Mouse (Mus musculus) megakaryocyte, embryonic 14.5 days (primary cell): Measurements from ENCODE around the gene Tdg. TPM values are rescaled to one million over a fixed set of nuclear protein-coding genes. Genes with fewer than 3 reads are reported as not detected.
A peak's percentile ranks its signal among the peaks of the same experiment; 100 is the strongest.
"Not testable (repeated sequence)": the region's sequence is repeated elsewhere in the genome, so short reads cannot be mapped to it uniquely, and the experiment has no call there.

Experiments
- H3K27me3 ChIP-seq: replicated peaks from 2 replicates; pipeline ENCODE3; 2012; ENCODE audit warnings: inconsistent platforms
- H3K36me3 ChIP-seq: replicated peaks from 2 replicates; pipeline ENCODE3; 2012; ENCODE audit warnings: low read length, inconsistent platforms, mixed read lengths
- H3K4me1 ChIP-seq: 2 replicates; pipeline ENCODE4 v1.6.1; 2012; ENCODE audit warnings: inconsistent platforms
- H3K4me3 ChIP-seq: replicated peaks from 2 replicates; pipeline ENCODE3; 2012; ENCODE audit warnings: moderate library complexity, mild to moderate bottlenecking, inconsistent platforms
- H3K9me3 ChIP-seq: 2 replicates; pipeline ENCODE4 v1.6.1; 2012; ENCODE audit warnings: inconsistent platforms
- FLI1 ChIP-seq: IDR thresholded peaks from 2 replicates; pipeline ENCODE4 v1.6.1; 2012; ENCODE audit warnings: low read length, inconsistent platforms, mixed read lengths
- GATA1 ChIP-seq: IDR thresholded peaks from 3 replicates; pipeline ENCODE4 v1.6.1; 2012; ENCODE audit warnings: mixed read lengths, low read length, inconsistent platforms, borderline replicate concordance
- polyA plus RNA-seq: library from polyadenylated mRNA; stranded (reverse); fragments of >175 nt; gene quantifications from 2 replicates; pipeline ENCODE4 v1.2.3, GENCODE M21; 2012; ENCODE audit warnings: low replicate concordance; ENCODE audit not compliant: insufficient read depth

The Tdg gene
- 1.4 and 4.4 TPM in 2 replicates for polyA plus RNA-seq

- H3K27me3 ChIP-seq, H3K9me3 ChIP-seq: not testable (repeated sequence)
- Histone ChIP-seq H3K4me1 (peaks cover 35% of the 10 kb centered on the region), H3K4me3 (peak within 1 kb of the TSS; percentile 96), H3K36me3 (peaks cover 23% of the 10 kb centered on the region)
These were observed at the start of gene Tdg for GRCm38 (mm10) chr10:82629586-82630255. Gene Tdg (plus strand): TSS chr10:82629828.

GRCm38 (mm10) chr10:82589673-82590072 lies 40.0 kb upstream of the Tdg start:
- not testable (repeated sequence) for H3K36me3 ChIP-seq, H3K9me3 ChIP-seq, H3K4me1 ChIP-seq, H3K27me3 ChIP-seq, H3K4me3 ChIP-seq

- not testable (repeated sequence) for H3K36me3 ChIP-seq, H3K27me3 ChIP-seq, H3K4me1 ChIP-seq, H3K4me3 ChIP-seq, H3K9me3 ChIP-seq
These were observed 35.2 kb upstream of the Tdg start for GRCm38 (mm10) chr10:82594421-82594820.

- H3K27me3 ChIP-seq = no peaks in the 10 kb centered on the region
- peaks cover 10% of the 10 kb centered on the region for H3K4me1 ChIP-seq
- TF ChIP-seq GATA1 (no peak), FLI1 (no peak)
- H3K9me3 ChIP-seq = no peaks in the 10 kb centered on the region
- H3K4me3 ChIP-seq = peak overlapping the region; percentile 89
- H3K36me3 ChIP-seq = peaks cover 4% of the 10 kb centered on the region
These were observed 7.4 kb upstream of the Tdg start for GRCm38 (mm10) chr10:82622235-82622634.

GRCm38 (mm10) chr10:82622671-82623552 lies 6.7 kb upstream of the Tdg start, which contains the start of gene 1190007I07Rik:
Gene 1190007I07Rik (minus strand): TSS chr10:82623228.
- no peaks in the 10 kb centered on the region for H3K9me3 ChIP-seq
- peak within 1 kb of the TSS; percentile 93 for H3K4me3 ChIP-seq
- peaks cover 3% of the 10 kb centered on the region for H3K36me3 ChIP-seq
- H3K4me1 ChIP-seq = peaks cover 10% of the 10 kb centered on the region
- TF ChIP-seq GATA1 (no peak), FLI1 (no peak)
- no peaks in the 10 kb centered on the region for H3K27me3 ChIP-seq

GRCm38 (mm10) chr10:82623553-82623932 lies 6.1 kb upstream of the Tdg start:
- not testable (repeated sequence) for H3K9me3 ChIP-seq, H3K36me3 ChIP-seq, H3K27me3 ChIP-seq
- Histone ChIP-seq H3K4me3 (peak overlapping the region; percentile 93), H3K4me1 (peaks cover 10% of the 10 kb centered on the region)

- H3K9me3 ChIP-seq = no peaks in the 10 kb centered on the region
- H3K4me3 ChIP-seq = peak overlapping the region; percentile 96
- peaks cover 19% of the 10 kb centered on the region for H3K36me3 ChIP-seq
- TF ChIP-seq FLI1 (no peak), GATA1 (no peak)
- peaks cover 31% of the 10 kb centered on the region for H3K4me1 ChIP-seq
- no peaks in the 10 kb centered on the region for H3K27me3 ChIP-seq
These were observed 480 bp upstream of the Tdg start for GRCm38 (mm10) chr10:82629111-82629585.

- H3K4me1 ChIP-seq = peaks cover 35% of the 10 kb centered on the region
- peak overlapping the region; percentile 96 for H3K4me3 ChIP-seq
These were observed 869 bp downstream of the Tdg start for GRCm38 (mm10) chr10:82630497-82630896.

GRCm38 (mm10) chr10:82631133-82631532 lies 1.5 kb downstream of the Tdg start:
- Histone ChIP-seq H3K4me1 (peaks cover 35% of the 10 kb centered on the region), H3K4me3 (peak overlapping the region; percentile 96), H3K36me3 (peaks cover 30% of the 10 kb centered on the region), H3K9me3 (no peaks in the 10 kb centered on the region), H3K27me3 (no peaks in the 10 kb centered on the region)
- TF ChIP-seq FLI1 (no peak), GATA1 (no peak)

More at GRCm38 (mm10) chr10:82630497-82630896, 869 bp downstream of the Tdg start:
- peaks cover 28% of the 10 kb centered on the region for H3K36me3 ChIP-seq
- no peaks in the 10 kb centered on the region for H3K27me3 ChIP-seq
- H3K9me3 ChIP-seq = no peaks in the 10 kb centered on the region
- TF ChIP-seq FLI1 = no peak
- no peak for TF ChIP-seq GATA1

GRCm38 (mm10) chr10:82632496-82633280 lies 3.1 kb downstream of the Tdg start:
- Histone ChIP-seq H3K27me3 (no peaks in the 10 kb centered on the region), H3K4me1 (peaks cover 35% of the 10 kb centered on the region), H3K9me3 (no peaks in the 10 kb centered on the region), H3K4me3 (no peak overlapping the region), H3K36me3 (peaks cover 41% of the 10 kb centered on the region)
- TF ChIP-seq FLI1 = no peak
- TF ChIP-seq GATA1 = no peak
